Mouse (Mus musculus) liver, embryonic 15.5 days (tissue): ENCODE data around the gene Dars2. TPM values are rescaled to one million over a fixed set of nuclear protein-coding genes. Genes with fewer than 3 reads are reported as not detected.

ENCODE experiments used
- ATAC-seq: fragments of 200-750 bp; cut with Nextera tagmentation; 2 replicates; pipeline ENCODE4 v1.8.0; 2017; ENCODE audit warnings: moderate number of reproducible peaks, mild to moderate bottlenecking, moderate library complexity; ENCODE audit not compliant: insufficient read depth
- H3K27ac ChIP-seq: fragments of 300-500 bp; sonication (generic); replicated peaks from 2 replicates; pipeline ENCODE4 v1.5.1; 2015; ENCODE audit warnings: mild to moderate bottlenecking, inconsistent platforms
- H3K27me3 ChIP-seq: fragments of 300-500 bp; sonication (generic); 2 replicates; pipeline ENCODE4 v1.6.1; 2015; ENCODE audit warnings: mild to moderate bottlenecking, inconsistent platforms
- H3K36me3 ChIP-seq: fragments of 300-500 bp; sonication (generic); replicated peaks from 2 replicates; pipeline ENCODE4 v1.6.1; 2015; ENCODE audit warnings: moderate library complexity, mild to moderate bottlenecking, inconsistent platforms
- H3K4me1 ChIP-seq: fragments of 300-500 bp; sonication (generic); replicated peaks from 2 replicates; pipeline ENCODE4 v1.6.1; 2015; ENCODE audit warnings: inconsistent platforms
- H3K4me2 ChIP-seq: fragments of 300-500 bp; sonication (generic); 2 replicates; pipeline ENCODE4 v1.6.1; 2015; ENCODE audit warnings: moderate library complexity, mild to moderate bottlenecking, inconsistent platforms
- H3K4me3 ChIP-seq: fragments of 300-500 bp; sonication (generic); replicated peaks from 2 replicates; pipeline ENCODE4 v1.5.1; 2015; ENCODE audit warnings: mild to moderate bottlenecking, inconsistent platforms
- H3K9ac ChIP-seq: fragments of 300-500 bp; sonication (generic); 2 replicates; pipeline ENCODE4 v1.6.1; 2015; ENCODE audit warnings: moderate library complexity, mild to moderate bottlenecking, inconsistent platforms
- H3K9me3 ChIP-seq: fragments of 300-500 bp; sonication (generic); replicated peaks from 2 replicates; pipeline ENCODE4 v1.6.1; 2016; ENCODE audit warnings: inconsistent platforms
- whole genome bisulfite sequencing: fragments of 180-500 bp; shearing (Covaris S2); methylation state at CpG from one replicate; pipeline ENCODE4 v1.1.7; 2015; ENCODE audit warnings: mixed read lengths; ENCODE audit not compliant: insufficient replicate concordance; 5-methylcytosine and 5-hydroxymethylcytosine counted together
- polyA plus RNA-seq: library from polyadenylated mRNA; unstranded; fragments of >200 nt; fragmentation: Nextera tagmentation; extraction: Ambion mirVana; gene quantifications from 2 replicates; pipeline ENCODE4 v1.2.1, GENCODE M21; 2015

Dars2 gene
- polyA plus RNA-seq, 1 experiment from 2014 or later, result 29.9 TPM

DNA sequence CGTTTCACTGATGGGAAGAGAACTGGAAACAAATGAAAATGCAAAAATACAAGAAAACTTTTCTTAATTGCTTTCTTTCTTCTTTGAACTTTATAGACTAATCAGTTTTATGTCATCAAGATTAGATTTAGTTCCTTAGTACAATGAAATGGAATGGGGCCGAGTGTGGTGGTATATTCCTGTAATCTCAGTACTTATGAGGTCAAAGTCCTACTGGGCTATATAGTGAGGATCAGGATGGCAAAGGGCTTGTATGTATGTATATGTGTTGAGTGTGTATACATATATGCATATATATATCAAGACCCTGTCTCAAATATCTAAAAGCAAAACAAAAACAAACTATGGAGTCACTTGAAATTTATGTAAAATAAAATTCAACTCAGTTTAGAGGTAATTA lies 54.1 kb downstream of the Dars2 start:
- no peaks in the 10 kb centered on the region for H3K27me3 ChIP-seq
- H3K9me3 ChIP-seq, result no peaks in the 10 kb centered on the region
- H3K4me1 ChIP-seq, result no peaks in the 10 kb centered on the region
- H3K27ac ChIP-seq, result no peak overlapping the region
- ATAC-seq, result no peak
- no peak overlapping the region for H3K9ac ChIP-seq
- H3K4me2 ChIP-seq, result no peak overlapping the region
- 70% methylated on average over 2 of the region's 2 CpGs for WGBS
- H3K36me3 ChIP-seq, result peaks cover 21% of the 10 kb centered on the region
- H3K4me3 ChIP-seq, result no peak overlapping the region

DNA sequence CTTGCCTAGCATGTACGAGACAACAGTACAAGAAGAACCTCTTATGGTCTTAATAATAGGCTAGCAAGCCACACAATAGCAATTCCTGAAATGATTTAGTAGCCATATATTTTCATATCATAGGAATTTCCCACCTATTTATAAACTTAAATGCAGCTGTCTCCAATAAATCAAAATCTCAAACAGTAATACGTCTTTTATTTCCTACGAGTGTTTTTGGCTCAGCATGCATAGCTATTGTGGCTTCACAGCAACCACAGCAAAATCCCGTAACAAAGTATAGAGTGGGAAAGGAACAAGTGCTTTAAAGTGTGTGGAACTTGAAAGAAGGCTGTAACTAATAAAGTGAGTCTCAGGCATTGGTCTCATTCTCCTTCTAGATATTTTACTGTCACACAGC lies 60.0 kb downstream of the Dars2 start:
- ATAC-seq, result no peak
- Histone ChIP-seq H3K27ac (no peak overlapping the region), H3K4me3 (no peak overlapping the region), H3K27me3 (no peaks in the 10 kb centered on the region), H3K4me1 (no peaks in the 10 kb centered on the region), H3K9me3 (no peaks in the 10 kb centered on the region), H3K36me3 (0 out of 2 replicates have a peak, but pooled peaks cover 7% of the 10 kb centered on the region), H3K9ac (no peak overlapping the region), H3K4me2 (no peak overlapping the region)
- WGBS, result 78% methylated on average over 4 of the region's 4 CpGs

- Histone ChIP-seq H3K4me3 (no peak overlapping the region), H3K9me3 (no peaks in the 10 kb centered on the region), H3K9ac (no peak overlapping the region), H3K27me3 (no peaks in the 10 kb centered on the region), H3K4me2 (no peak overlapping the region), H3K36me3 (peaks cover 22% of the 10 kb centered on the region; the same call in 1 of the 2 replicates), H3K4me1 (no peaks in the 10 kb centered on the region), H3K27ac (no peak overlapping the region)
- no peak for ATAC-seq
- WGBS, result 64% methylated on average over 2 of the region's 2 CpGs
Measured at GRCm38 (mm10) chr1:161008038-161008437, 62.4 kb downstream of the Dars2 start.

GRCm38 (mm10) chr1:161006471-161006870 lies 64.0 kb downstream of the Dars2 start:
- no peak overlapping the region for H3K27ac ChIP-seq
- WGBS, result 65% methylated on average over 5 of the region's 5 CpGs
- ATAC-seq, result no peak
- no peaks in the 10 kb centered on the region for H3K4me1 ChIP-seq
- no peak overlapping the region for H3K4me3 ChIP-seq
- H3K9me3 ChIP-seq, result no peaks in the 10 kb centered on the region
- H3K36me3 ChIP-seq, result peaks cover 24% of the 10 kb centered on the region
- H3K27me3 ChIP-seq, result no peaks in the 10 kb centered on the region
- no peak overlapping the region for H3K4me2 ChIP-seq
- H3K9ac ChIP-seq, result no peak overlapping the region

DNA sequence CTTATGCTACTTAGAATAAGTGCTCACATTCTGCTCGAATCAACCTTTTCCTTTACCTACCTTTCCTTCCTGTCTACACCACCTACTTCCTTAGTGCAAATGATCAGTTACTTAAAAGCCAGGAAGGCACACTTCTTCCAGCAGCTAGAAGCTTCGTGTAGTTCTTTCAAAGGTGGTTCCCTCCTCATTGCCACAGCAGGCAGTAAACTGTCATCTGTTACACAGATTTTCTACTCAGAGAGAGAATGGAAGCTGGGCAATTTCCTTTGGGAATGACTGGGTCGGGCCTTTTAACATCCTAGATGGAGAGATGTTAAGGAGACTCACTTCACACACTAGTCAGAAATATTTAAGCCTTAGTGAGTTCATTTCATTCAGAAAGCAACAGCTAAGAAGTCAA lies 64.9 kb downstream of the Dars2 start:
- H3K4me1 ChIP-seq, result no peaks in the 10 kb centered on the region
- no peak overlapping the region for H3K4me2 ChIP-seq
- ATAC-seq, result no peak
- no peaks in the 10 kb centered on the region for H3K27me3 ChIP-seq
- no peak overlapping the region for H3K4me3 ChIP-seq
- peaks cover 24% of the 10 kb centered on the region for H3K36me3 ChIP-seq
- H3K27ac ChIP-seq, result no peak overlapping the region
- H3K9me3 ChIP-seq, result no peaks in the 10 kb centered on the region
- WGBS, result 38% methylated on average over 3 of the region's 3 CpGs
- no peak overlapping the region for H3K9ac ChIP-seq

- Histone ChIP-seq H3K9me3 (no peaks in the 10 kb centered on the region), H3K4me1 (no peaks in the 10 kb centered on the region), H3K27ac (no peak overlapping the region), H3K27me3 (no peaks in the 10 kb centered on the region), H3K4me3 (no peak overlapping the region), H3K4me2 (no peak overlapping the region), H3K36me3 (peaks cover 24% of the 10 kb centered on the region), H3K9ac (no peak overlapping the region)
- ATAC-seq, result no peak
- WGBS, result 62% methylated on average over 4 of the region's 4 CpGs
Measured at GRCm38 (mm10) chr1:161004942-161005341, 65.5 kb downstream of the Dars2 start.

DNA sequence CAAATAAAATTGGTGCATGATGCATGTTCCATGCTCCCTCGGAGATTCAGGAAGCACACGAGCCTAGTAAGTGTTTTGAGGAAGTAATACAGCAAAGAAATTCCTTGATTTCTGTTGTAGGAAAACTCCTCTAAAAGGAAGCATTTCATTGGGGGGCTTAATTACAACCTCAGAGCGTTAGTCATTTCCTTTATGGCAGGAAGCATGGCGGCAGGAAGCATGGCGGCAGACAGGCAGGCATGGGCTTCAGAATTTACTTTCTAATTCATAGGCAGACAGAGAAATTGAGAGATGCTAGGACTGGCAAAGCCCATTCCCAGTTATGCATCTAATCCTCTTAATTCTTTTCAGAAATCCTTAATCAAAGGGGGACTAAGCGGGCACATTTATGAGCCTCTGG lies 76.6 kb downstream of the Dars2 start:
- no peak overlapping the region for H3K27ac ChIP-seq
- H3K36me3 ChIP-seq, result peaks cover 12% of the 10 kb centered on the region; the same call in 1 of the 2 replicates
- peaks cover 3% of the 10 kb centered on the region; the same call in 1 of the 2 replicates for H3K4me1 ChIP-seq
- H3K27me3 ChIP-seq, result no peaks in the 10 kb centered on the region
- H3K9me3 ChIP-seq, result no peaks in the 10 kb centered on the region
- 51% methylated on average over 6 of the region's 6 CpGs for WGBS
- H3K4me2 ChIP-seq, result no peak overlapping the region
- ATAC-seq, result no peak
- no peak overlapping the region for H3K9ac ChIP-seq
- no peak overlapping the region for H3K4me3 ChIP-seq

Other genes starting within 250 kb of the Dars2 start
- 3.9 and 4.8 TPM in 2 replicates for gene Rc3h1, start 164.2 kb downstream of the Dars2 start, polyA plus RNA-seq
- 916 and 1,075 TPM in 2 replicates for gene Serpinc1, start 92.1 kb downstream of the Dars2 start, polyA plus RNA-seq
- gene Zbtb37, start 35.8 kb downstream of the Dars2 start, polyA plus RNA-seq, result 1.3 and 2.0 TPM in 2 replicates
- gene Cenpl, start 55 bp upstream of the Dars2 start, polyA plus RNA-seq, result 38.0 and 39.3 TPM in 2 replicates
- gene Klhl20, start 60.9 kb upstream of the Dars2 start, polyA plus RNA-seq, result 4.5 and 5.4 TPM in 2 replicates
- 0.02 and 0.09 TPM in 2 replicates for gene Ankrd45, start 72.0 kb upstream of the Dars2 start, polyA plus RNA-seq
- gene Tex50, start 88.7 kb upstream of the Dars2 start, polyA plus RNA-seq, result not detected in 2 replicates
- 354 and 355 TPM in 2 replicates for gene Prdx6, start 180.6 kb upstream of the Dars2 start, polyA plus RNA-seq